Mouse (Mus musculus) 3T3-L1 (cell line): ENCODE measurements at regions not wholly inside any gene's neighbourhood (a gene's known extent, or its start where the extent isn't known, plus 50 kb on each side); places are given as distances from the start of the nearest gene placed in this dataset.

ENCODE experiments used
- DNase-seq: peaks from one replicate; pipeline ENCODE4 v3.0.0-alpha.2; 2015; ENCODE audit warnings: low read depth, low spot score

GRCm38 (mm10) chr3:50813760-50814400 lies 370.5 kb upstream of the Slc7a11 start:
- no peak for DNase-seq

DNA sequence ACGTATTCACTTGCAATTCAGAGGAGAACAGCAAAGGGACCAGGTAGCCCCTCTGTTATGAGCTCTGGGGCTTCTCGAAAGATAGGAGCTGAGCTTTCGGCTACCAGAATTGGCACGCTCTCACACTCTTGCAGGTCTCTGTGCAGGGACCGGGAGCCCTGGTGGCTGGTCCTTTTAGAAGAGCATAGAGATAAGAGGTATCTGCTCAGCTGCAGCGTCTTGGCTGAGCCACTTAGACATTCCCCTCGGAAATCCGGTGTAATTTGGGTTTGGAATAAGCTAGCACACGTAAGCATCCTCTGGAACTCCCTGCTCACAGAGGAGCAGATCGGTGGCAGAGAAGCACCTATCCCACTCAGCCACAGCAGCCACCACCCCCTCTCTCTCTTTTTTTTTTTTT lies 372.3 kb upstream of the Slc7a11 start:
- no peak for DNase-seq

DNA sequence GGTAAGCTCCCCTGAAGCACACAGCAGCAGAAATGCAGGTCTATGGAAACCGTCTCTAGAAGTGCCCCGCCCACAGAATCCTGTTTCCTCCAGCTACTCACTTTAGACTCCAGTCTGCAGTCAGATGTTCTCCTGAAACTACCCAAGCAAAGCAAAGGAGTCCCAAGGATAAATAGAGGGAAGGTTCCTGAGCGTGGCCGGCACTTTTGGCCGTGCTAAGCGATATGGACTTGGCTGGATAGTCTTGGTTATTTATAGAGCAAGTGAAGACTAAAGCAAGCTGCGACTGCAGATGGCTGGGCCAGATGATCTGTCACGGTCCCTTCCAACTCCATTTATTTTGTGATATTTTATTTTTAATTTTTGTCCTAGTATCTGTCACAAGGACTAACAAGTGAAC lies 373.1 kb upstream of the Slc7a11 start:
- no peak for DNase-seq

DNA sequence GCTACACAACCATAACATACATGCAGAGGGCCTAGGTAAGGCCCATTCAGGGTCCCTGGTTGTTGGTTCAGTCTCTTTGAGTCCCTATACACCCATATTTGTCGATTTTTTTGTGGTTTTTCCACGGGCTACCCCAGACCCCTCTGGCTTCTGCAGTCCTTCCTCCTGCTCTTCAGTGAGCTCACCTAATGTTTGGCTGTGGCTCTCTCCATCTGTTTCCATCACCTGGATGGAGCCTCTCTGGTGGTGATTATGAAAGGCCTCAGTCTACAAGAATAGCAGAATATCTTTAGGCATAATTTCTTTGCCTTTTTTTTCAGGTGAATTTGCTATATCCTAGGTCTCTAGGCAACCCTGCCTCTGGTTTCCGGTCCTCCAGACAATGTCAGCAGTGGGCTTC lies 373.9 kb upstream of the Slc7a11 start:
- DNase-seq = no peak

DNA sequence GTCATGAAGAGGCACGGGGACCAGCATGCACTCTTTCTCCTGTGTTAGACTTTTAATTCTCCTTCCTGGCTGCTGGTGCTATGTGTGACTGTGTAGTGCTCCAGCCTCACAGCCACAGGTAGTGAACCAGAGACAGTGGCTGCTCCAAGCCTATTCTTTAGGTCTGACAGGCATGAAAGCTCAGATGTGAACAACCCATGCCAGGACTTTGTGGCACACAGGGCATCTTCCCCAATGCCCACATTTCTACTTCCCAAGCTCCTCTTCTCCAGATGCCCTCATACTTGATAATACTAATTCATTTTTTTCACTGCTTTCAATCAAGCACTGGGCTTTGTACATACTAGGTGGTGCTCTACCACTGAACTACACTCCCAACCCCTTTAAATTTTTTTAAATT lies 377.4 kb upstream of the Slc7a11 start:
- no peak for DNase-seq

DNA sequence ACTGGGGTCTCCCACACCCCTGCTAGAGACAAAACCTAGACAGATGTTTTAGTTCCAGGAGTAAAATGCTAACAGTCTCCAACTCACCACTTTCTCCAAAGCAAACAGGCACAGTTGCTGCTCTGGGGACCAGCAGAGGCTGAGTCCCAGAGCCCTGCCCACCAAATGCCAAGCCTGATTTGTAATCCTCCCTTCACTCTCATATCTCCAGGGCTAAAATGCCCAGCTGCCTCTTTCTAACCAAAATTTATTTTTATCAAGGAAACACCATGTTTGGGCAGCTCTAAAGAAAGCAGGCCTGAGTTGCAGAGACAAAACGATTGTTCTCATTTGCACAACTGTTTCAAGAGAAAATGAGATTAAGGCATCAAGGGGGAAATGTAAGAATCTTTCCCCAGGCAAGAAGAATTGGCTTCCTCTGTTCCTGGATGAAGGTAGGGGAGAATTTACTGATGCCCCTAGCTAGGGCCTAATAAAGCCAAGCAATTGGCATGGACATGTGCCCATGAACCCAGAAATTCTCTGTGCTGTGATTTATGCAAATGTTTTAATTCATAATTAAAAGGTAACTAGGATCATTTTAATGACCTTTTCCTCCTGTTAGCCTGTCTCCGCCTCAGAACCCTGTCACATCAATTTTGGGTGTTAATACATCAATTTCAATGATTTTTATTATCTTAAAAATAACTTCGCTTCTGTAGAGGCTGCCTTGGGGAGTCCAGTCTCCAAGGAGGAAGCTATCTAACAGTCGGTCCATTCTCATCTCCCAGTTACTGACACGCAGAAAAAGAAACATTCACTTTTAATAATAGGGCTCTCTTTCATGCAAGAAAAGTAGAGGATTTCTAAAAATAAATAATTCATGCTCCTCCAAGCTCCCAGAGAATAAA lies 382.4 kb upstream of the Slc7a11 start:
- DNase-seq = no peak

- no peak for DNase-seq
Observed at GRCm38 (mm10) chr3:50826424-50826819, 383.0 kb upstream of the Slc7a11 start.

GRCm38 (mm10) chr3:50829211-50829610 lies 385.8 kb upstream of the Slc7a11 start:
- no peak for DNase-seq

GRCm38 (mm10) chr3:50830446-50830845 lies 387.0 kb upstream of the Slc7a11 start:
- no peak for DNase-seq

DNA sequence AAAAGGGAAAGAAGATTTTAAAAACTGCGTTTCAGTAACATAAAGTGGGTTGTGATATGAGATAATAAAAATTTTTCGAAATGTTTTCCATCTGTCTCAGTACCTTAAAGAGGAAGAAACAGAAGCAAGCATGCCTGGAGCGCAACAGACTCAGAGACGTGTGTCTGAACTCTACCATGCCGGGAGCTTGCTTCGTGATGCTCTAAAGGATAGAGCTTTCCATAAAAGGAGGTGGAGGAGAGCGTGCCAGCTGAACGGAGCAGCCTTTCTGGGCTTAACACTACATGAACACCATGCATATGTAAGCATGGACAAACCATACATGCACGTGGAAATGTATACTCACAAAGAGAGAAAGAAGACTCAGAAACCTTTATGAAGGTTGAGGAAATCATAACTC lies 387.5 kb upstream of the Slc7a11 start:
- DNase-seq = no peak

- DNase-seq = no peak
Observed at GRCm38 (mm10) chr3:50842216-50842615, 382.0 kb upstream of the Noct start.

- DNase-seq = no peak
Observed at GRCm38 (mm10) chr3:50844835-50845301, 379.4 kb upstream of the Noct start.

- peak; percentile 5 for DNase-seq
Observed at GRCm38 (mm10) chr3:50845311-50845710, 378.9 kb upstream of the Noct start.

DNA sequence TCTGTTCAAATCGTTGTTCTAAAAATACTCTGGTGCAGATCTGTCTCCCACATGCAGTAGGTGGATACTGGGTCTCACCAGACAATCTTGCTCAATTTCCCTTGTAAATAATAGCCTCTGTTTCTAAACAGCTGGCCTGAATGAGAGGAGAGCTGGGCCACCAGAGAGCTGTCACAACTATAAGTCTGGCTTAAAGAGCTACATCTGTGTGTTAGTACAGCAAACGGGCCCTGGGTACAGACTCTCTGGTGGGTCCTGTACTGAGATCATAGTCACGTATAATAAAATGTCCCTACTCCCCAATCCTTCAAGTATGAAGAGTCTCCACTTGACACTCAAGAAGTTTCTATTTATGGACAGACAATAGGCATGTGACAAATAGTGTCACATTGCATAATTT lies 375.7 kb upstream of the Noct start:
- DNase-seq = no peak

- no peak for DNase-seq
Observed at GRCm38 (mm10) chr3:50851083-50851637, 373.1 kb upstream of the Noct start.

GRCm38 (mm10) chr3:50867105-50867504 lies 357.1 kb upstream of the Noct start:
- no peak for DNase-seq

- no peak for DNase-seq
Observed at GRCm38 (mm10) chr3:50869211-50869610, 355.0 kb upstream of the Noct start.

DNA sequence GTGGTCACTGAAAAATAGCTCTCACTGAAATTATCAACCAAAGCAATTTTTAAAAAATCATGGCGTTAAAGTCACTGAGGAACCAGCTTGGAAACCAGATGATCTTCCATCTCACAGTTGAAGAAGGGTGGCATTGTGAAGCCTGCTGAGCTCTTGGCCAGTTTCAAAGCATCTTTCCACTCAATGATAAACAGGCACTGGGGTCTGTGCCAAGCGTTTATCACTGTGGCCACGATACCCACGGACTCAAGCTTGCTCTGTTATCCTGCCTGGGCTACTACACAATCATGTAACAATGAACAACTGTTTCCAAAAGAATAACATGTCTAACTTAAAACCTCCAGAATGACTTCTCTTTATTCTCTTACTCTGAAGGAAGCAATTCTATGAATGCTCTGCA lies 345.2 kb upstream of the Noct start:
- DNase-seq = no peak

DNA sequence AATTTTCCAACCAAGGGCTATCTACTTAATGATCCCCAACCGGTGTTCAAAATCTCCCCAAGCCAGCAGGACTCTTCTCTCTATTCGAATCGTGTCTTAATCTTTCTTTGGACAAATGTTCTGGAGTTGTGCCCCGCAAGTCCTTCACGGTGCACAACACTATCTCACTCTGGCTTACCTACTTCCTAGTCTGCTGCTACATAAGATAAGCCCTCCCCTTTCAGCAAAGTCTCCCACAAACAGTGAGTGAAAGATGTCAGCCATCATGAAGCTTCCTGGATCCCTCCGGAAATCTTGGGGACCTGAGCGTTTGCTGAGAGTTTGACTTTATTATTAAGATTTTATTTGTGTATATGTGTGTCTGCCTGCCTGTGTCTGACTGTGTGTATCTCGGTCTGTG lies 344.7 kb upstream of the Noct start:
- no peak for DNase-seq

DNA sequence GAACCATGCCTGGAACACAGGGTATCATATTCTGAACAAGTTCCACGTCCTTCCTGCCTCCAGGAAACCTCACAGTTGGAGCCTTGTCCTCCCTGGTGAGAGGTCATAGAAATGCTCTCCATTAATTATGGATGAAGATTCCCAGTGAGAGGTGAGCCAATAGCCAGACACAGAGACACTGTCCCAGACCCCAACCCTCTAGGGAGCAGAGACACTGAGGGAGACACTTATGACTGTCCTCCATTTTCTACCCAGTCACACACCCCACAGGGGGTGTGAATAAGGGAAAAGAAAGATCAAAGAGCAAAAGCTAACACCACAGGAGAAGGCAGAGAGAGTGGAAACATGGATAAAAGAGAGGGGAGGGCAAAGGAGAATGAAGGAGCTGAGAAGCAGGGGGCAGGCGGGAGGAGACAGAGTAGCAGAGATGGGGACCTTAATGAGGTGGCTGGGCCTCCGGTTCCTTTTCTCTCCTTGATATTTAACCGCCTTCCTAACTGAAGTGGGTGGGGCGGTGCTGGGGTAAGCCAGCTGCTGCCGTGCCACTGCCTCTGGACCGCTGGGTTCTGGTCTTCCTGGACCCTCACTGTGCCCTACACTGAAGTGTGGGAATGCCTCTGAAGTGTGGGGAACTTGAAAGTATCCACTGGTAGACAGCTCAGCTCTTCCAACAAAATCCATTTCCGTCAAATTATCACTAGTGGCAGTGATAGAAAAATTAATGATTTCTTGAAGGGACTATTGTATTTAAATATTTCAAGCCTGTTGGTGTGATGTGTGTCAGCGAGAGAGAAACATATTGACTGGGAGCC lies 342.6 kb upstream of the Noct start:
- no peak for DNase-seq

DNA sequence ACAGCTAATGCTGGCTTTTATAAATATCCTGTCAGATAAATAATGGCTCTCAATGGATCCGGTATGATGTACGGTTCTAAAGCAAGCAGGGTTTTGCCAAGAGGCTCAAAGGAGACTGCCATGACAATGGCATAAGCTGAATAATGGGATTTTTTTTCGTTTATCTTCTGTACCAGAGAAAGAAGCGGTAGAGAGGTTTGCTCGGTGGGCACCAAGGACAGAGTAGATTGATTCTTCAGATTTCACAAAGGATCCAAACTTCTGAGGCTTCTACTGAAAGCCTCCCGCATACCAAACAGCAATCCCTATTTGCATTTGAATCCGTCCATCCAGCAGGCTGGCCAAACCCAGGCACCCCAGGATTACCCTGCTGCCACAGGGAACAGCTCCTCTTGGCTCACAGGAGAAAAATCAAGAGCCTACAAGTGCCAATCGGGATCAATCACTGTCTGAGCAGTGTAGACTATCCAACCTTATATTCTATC lies 342.0 kb upstream of the Noct start:
- no peak for DNase-seq

DNA sequence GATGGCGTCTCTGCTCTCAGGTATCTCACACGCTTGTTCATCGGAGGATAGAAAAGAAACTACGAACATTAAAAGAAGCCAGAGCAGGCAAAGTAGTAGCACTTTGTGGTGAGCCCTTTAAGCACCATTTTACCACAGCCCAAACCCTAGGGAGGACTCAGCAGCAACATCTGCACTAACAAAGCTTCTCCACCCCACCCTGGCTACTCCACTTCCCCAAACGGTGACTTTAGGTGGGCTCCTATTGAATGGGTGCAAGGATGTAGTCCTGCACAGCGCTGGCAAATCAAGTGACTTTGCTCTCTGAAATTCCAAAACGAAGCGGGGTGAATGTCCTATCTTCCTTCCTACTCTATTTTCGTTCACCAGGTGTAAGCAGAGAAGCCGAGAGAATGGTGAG lies 337.9 kb upstream of the Noct start:
- no peak for DNase-seq
